ENCODE assay signal across 9 mouse cellular contexts in the genomic region with DNA sequence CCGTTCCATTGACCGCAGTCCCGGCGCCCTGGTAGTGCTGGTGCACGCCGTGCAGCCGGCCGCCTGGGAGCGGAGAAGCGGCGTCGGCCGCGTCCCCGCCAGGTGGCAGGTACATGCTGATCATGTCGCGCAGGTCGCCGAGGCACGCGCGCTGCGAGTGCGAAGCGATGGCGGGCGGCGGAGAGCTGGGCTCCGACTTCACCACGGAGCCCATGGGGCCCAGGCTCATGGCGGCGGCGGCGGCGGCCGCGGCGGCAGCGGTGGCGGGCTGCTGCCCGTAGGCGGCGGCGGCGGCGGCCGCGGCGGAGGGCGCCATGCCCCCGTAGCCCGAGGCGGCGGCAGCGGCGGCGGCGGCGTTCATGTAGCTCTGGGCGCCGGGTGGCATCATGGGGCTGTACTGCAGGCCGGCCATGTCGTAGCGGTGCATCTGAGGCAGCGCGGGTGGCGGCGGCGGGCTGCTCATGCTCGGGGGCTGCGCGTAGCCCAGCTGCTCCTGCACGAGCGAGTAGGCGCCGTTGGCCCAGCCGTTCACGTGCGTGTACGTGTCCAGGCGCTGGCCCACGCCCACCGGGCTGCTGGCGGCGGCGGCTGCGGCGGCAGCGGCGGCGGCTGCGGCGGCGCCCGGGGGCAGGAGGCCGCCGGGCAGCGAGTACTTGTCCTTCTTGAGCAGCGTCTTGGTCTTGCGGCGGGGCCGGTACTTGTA. TPM values are rescaled to one million over a fixed set of nuclear protein-coding genes. Genes with fewer than 3 reads are reported as not detected.
DNase-seq lines count a peak whose midpoint lies in the region; ATAC-seq lines count a peak whose summit lies in the region.
"Had no signal": no experiment of that assay in that cellular context is flagged by ENCODE, and none has a peak within 500 bp of the region (broad histone marks: within the 10 kb centered on the region; RNA-seq: fewer than 3 reads in every experiment).

No protein-coding gene starts in this region.

- H3K9me3 ChIP-seq in limb, embryonic 15.5 days = no peaks in the 10 kb centered on the region
- H3K9me3 ChIP-seq in stomach, embryonic 14.5 days (ENCODE audit: control insufficient read depth, low read depth, low read length) = no peaks in the 10 kb centered on the region

- H3K9ac ChIP-seq in limb, embryonic 15.5 days = no peak overlapping the region
- H3K9ac ChIP-seq in stomach, embryonic 14.5 days (replicated peaks; ENCODE audit: low read depth, low read length) = no peak overlapping the region

- H3K27ac ChIP-seq in limb, embryonic 15.5 days = no peak overlapping the region
- no peak overlapping the region for H3K27ac ChIP-seq in stomach, embryonic 14.5 days (ENCODE audit: low read length)

- WGBS in limb, embryonic 15.5 days = 27% methylated on average over 61 of the region's 102 CpGs
- 23% methylated on average over 65 of the region's 102 CpGs for WGBS in stomach, embryonic 14.5 days

- H3K27me3 ChIP-seq in limb, embryonic 15.5 days = peaks cover 85% of the 10 kb centered on the region
- H3K27me3 ChIP-seq in stomach, embryonic 14.5 days (ENCODE audit: control insufficient read depth, insufficient read depth, low read length) = 0 out of 2 replicates have a peak, but pooled peaks cover 6% of the 10 kb centered on the region

- H3K36me3 ChIP-seq in limb, embryonic 15.5 days = no peaks in the 10 kb centered on the region
- H3K36me3 ChIP-seq in stomach, embryonic 14.5 days (ENCODE audit: control insufficient read depth, insufficient read depth, low read length) = no peaks in the 10 kb centered on the region

- peak; percentile 47; the same call in 1 of the 2 replicates for ATAC-seq in granulocyte monocyte progenitor cell, adult 5-6 weeks (replicated peaks; ENCODE audit: poor library complexity, severe bottlenecking)
- no peak for ATAC-seq in limb, embryonic 15.5 days (ENCODE audit: insufficient number of reproducible peaks, low FRiP score, low TSS enrichment, low read depth)
- peak; percentile 71; the same call in 1 of the 2 replicates for ATAC-seq in stomach, embryonic 14.5 days (ENCODE audit: insufficient number of reproducible peaks, insufficient read depth, low FRiP score, low read depth)

- H3K4me3 ChIP-seq in limb, embryonic 15.5 days = peak overlapping the region; percentile 45
- H3K4me3 ChIP-seq in stomach, embryonic 14.5 days (ENCODE audit: low read depth, low read length) = peak overlapping the region; percentile 30

- H3K4me1 ChIP-seq in limb, embryonic 15.5 days = peaks cover 26% of the 10 kb centered on the region
- no peaks in the 10 kb centered on the region for H3K4me1 ChIP-seq in stomach, embryonic 14.5 days (ENCODE audit: control insufficient read depth, insufficient read depth, low read length)

- H3K4me2 ChIP-seq in limb, embryonic 15.5 days = peak overlapping the region; percentile 82
- peak overlapping the region; percentile 53 for H3K4me2 ChIP-seq in stomach, embryonic 14.5 days (replicated peaks; ENCODE audit: low read depth, low read length)

- intact Hi-C loops in heart, postnatal 10 days (cut with DNase I) = no loop called here

- DNase-seq in heart, adult 11 months = peak; percentile 79
- no peak for DNase-seq in heart, postnatal 10 days
- DNase-seq in thymus, postnatal 4 days = peak; percentile 20
- DNase-seq in thymus, postnatal 25 days = no peak
- no peak for DNase-seq in thymus, postnatal 36 days

RNA-seq across cellular contexts. Expression of a gene that starts 1.0 kb away (rescaled TPM):
- total RNA-seq in heart, postnatal 10 days (2021) = not detected
- total RNA-seq in granulocyte monocyte progenitor cell, adult 5-6 weeks (2014; fragmentation: Nextera tagmentation) = not detected in 2 replicates
- not detected in 2 replicates for total RNA-seq in granulocyte monocyte progenitor cell, adult 5-6 weeks (2017)
- not detected in 2 replicates for polyA plus RNA-seq in limb, embryonic 15.5 days (2015; fragmentation: Nextera tagmentation; extraction: Ambion mirVana)
- not detected in 2 replicates for polyA plus RNA-seq in stomach, embryonic 14.5 days (2014; fragmentation: Nextera tagmentation; extraction: Ambion mirVana)
- polyA plus RNA-seq: large intestine, adult 2 months had no signal

Comparison
In these comparisons a context has a peak if more than half of its experiments do, and no peak if none do; other contexts are left out.
1. DNase-seq: peak in heart, adult 11 months (single experiment) and thymus, postnatal 4 days (single experiment); none in heart, postnatal 10 days (0 of 2), thymus, postnatal 25 days (single experiment) and thymus, postnatal 36 days (0 of 2).